Mouse (Mus musculus) heart, postnatal 4 days (tissue): Measurements from ENCODE around the gene Inha. TPM values are rescaled to one million over a fixed set of nuclear protein-coding genes. Genes with fewer than 3 reads are reported as not detected.

ENCODE experiments used
- DNase-seq: peaks from one replicate; pipeline ENCODE4 v3.0.0; 2021
- total RNA-seq, 2 experiments: library from RNA; stranded (reverse); gene quantifications; 2 replicates each; pipeline ENCODE4 v1.2.3; 2021

Inha gene
- total RNA-seq, 2 experiments from 2014 or later, result 10.0 to 10.3 TPM

- peak; percentile 95 for DNase-seq
Observed at GRCm38 (mm10) chr1:75521321-75522031, 14.6 kb downstream of the Inha start, which contains the start of gene Stk11ip. Gene Stk11ip (plus strand): TSS chr1:75521529.

GRCm38 (mm10) chr1:75524679-75525078 lies 17.8 kb downstream of the Inha start:
- DNase-seq, result peak; percentile 27

- DNase-seq, result no peak
Observed at GRCm38 (mm10) chr1:75530546-75530945, 23.7 kb downstream of the Inha start.

GRCm38 (mm10) chr1:75532280-75533172 lies 25.6 kb downstream of the Inha start:
- no peak for DNase-seq

- no peak for DNase-seq
Observed at GRCm38 (mm10) chr1:75533325-75534252, 26.7 kb downstream of the Inha start.

GRCm38 (mm10) chr1:75537587-75537986 lies 30.7 kb downstream of the Inha start:
- DNase-seq, result no peak

- DNase-seq, result no peak
Observed at GRCm38 (mm10) chr1:75538597-75539190, 31.8 kb downstream of the Inha start.

GRCm38 (mm10) chr1:75541496-75541895 lies 34.6 kb downstream of the Inha start:
- DNase-seq, result no peak

- no peak for DNase-seq
Observed at GRCm38 (mm10) chr1:75544351-75544750, 37.5 kb downstream of the Inha start.

- peak; percentile 76 for DNase-seq
Observed at GRCm38 (mm10) chr1:75545965-75546956, 39.4 kb downstream of the Inha start, which contains the start of gene Slc4a3. Gene Slc4a3 (plus strand): TSS chr1:75546266.

GRCm38 (mm10) chr1:75547351-75547750 lies 40.5 kb downstream of the Inha start:
- no peak for DNase-seq

- DNase-seq, result no peak
Observed at GRCm38 (mm10) chr1:75548083-75548482, 41.2 kb downstream of the Inha start.

- DNase-seq, result no peak
Observed at GRCm38 (mm10) chr1:75548871-75549270, 42.0 kb downstream of the Inha start.

- DNase-seq, result peak; percentile 81
Observed at GRCm38 (mm10) chr1:75549289-75550279, 42.7 kb downstream of the Inha start.

- DNase-seq, result no peak
Observed at GRCm38 (mm10) chr1:75550586-75550985, 43.7 kb downstream of the Inha start.

GRCm38 (mm10) chr1:75555680-75556079 lies 48.8 kb downstream of the Inha start:
- no peak for DNase-seq

GRCm38 (mm10) chr1:75556143-75556781 lies 49.4 kb downstream of the Inha start:
- DNase-seq, result no peak

- no peak for DNase-seq
Observed at GRCm38 (mm10) chr1:75557041-75557440, 50.2 kb downstream of the Inha start.
